Mouse (Mus musculus): ENCODE data around the gene Nfil3. TPM values are rescaled to one million over a fixed set of nuclear protein-coding genes. Genes with fewer than 3 reads are reported as not detected.

Nfil3 gene
- polyA plus RNA-seq, 1 experiment from 2014 or later, result 30.1 TPM

DNA sequence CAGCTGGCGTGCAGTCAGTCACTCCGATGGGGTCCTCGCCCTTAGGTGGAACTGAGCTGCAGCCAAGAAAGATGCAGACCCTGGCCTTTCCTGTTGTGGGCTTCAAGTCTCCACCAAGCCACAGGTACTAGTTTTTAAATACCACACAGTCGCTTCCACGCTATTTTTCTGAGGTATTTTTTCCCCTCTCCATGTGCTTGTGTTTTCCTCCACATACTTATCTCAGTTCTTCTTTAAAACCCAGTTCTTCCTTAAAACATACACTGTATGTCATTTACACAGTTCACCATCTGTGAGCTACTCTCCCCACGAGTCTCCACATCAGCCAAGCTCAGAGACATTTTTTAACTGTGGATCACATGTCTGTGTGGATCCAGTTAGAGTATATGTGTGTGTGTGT lies 10.0 kb downstream of the Nfil3 start:
- no peak overlapping the region for H3K27ac ChIP-seq
- 82% methylated on average over 6 of the region's 6 CpGs for WGBS
- peaks cover 28% of the 10 kb centered on the region for H3K36me3 ChIP-seq
- no peak overlapping the region for H3K4me3 ChIP-seq (replicated peaks)
- H3K4me1 ChIP-seq, result no peaks in the 10 kb centered on the region
- ATAC-seq (ENCODE audit: insufficient read depth, low FRiP score, low read depth), result no peak
- H3K27me3 ChIP-seq (replicated peaks), result no peaks in the 10 kb centered on the region
- no peak overlapping the region for H3K9ac ChIP-seq
- no peaks in the 10 kb centered on the region for H3K9me3 ChIP-seq
- H3K4me2 ChIP-seq, result no peak overlapping the region

- Histone ChIP-seq H3K27me3 (replicated peaks) (no peaks in the 10 kb centered on the region), H3K9ac (no peak overlapping the region), H3K4me2 (no peak overlapping the region), H3K27ac (no peak overlapping the region), H3K36me3 (peaks cover 27% of the 10 kb centered on the region), H3K4me1 (no peaks in the 10 kb centered on the region), H3K4me3 (replicated peaks) (no peak overlapping the region), H3K9me3 (no peaks in the 10 kb centered on the region)
- ATAC-seq (ENCODE audit: insufficient read depth, low FRiP score, low read depth), result no peak
- 89% methylated on average over 4 of the region's 4 CpGs for WGBS
These were observed 18.0 kb downstream of the Nfil3 start for GRCm38 (mm10) chr13:52962922-52963321.

GRCm38 (mm10) chr13:52962361-52962760 lies 18.5 kb downstream of the Nfil3 start:
- Histone ChIP-seq H3K36me3 (peaks cover 21% of the 10 kb centered on the region), H3K27ac (no peak overlapping the region), H3K27me3 (replicated peaks) (no peaks in the 10 kb centered on the region), H3K9me3 (no peaks in the 10 kb centered on the region), H3K4me1 (no peaks in the 10 kb centered on the region), H3K4me2 (no peak overlapping the region), H3K4me3 (replicated peaks) (no peak overlapping the region), H3K9ac (no peak overlapping the region)
- 85% methylated on average over 6 of the region's 6 CpGs for WGBS
- ATAC-seq (ENCODE audit: insufficient read depth, low FRiP score, low read depth), result no peak

DNA sequence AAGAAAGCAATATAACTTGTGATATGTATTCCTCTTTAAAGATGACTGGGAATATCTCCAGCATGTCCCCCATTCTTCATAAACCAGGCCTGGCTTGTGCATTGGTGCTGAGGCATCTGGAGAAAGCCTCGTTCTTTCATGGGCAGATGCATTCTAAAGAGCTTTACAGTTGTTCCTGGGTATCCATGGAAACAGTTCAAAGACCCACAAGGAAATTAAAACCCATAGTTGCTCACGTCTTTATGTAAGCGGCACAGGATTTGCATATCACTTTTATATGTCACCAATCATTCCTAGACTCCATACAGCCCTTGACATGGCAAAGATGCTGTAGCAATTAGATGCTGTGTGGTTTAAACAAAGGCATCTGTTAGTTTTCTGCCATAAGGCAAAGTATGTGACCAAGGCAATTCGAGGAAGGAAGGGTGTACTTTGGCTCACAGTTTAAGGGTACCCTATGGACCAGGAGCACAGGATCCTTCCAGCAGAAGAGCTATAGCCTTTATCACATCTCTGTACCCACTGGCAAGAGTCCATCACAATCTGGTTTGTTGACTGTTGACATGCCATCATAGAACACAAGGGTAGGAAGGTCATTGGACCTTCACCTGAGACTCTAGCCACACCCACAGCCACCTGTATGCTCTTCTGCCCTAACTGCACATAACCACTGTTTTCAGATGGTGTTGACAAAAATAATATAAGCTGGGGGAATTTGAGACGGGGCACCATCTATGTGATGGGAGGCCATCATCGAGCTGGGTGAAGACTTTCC lies 26.9 kb downstream of the Nfil3 start:
- ATAC-seq (ENCODE audit: insufficient read depth, low FRiP score, low read depth), result no peak
- Histone ChIP-seq H3K27me3 (replicated peaks) (no peaks in the 10 kb centered on the region), H3K4me2 (no peak overlapping the region), H3K9me3 (no peaks in the 10 kb centered on the region), H3K27ac (no peak overlapping the region), H3K4me1 (no peaks in the 10 kb centered on the region), H3K36me3 (no peaks in the 10 kb centered on the region), H3K9ac (no peak overlapping the region), H3K4me3 (replicated peaks) (no peak overlapping the region)
- WGBS, result 91% methylated on average over 6 of the region's 6 CpGs

DNA sequence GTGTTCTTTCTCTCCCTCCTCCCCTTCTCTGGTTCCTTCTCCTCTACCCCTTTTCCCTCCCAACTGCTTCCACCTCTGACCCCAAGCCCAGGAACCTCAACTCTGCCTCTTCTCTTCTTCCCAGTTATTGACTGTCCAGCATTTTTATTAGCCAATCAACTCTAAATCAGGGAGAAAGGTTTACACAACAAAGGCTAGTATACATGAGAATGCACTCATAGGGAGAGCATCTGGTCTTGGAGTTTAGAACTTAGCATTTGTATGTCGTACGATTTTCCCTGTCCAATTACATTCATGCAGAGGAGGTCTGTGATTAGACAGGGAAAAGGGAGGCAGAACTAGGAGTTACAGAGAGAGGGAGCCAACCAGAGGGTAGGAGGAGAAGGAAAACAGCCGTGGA lies 31.7 kb downstream of the Nfil3 start:
- ATAC-seq (ENCODE audit: insufficient read depth, low FRiP score, low read depth), result no peak
- Histone ChIP-seq H3K9me3 (no peaks in the 10 kb centered on the region), H3K36me3 (no peaks in the 10 kb centered on the region), H3K4me3 (replicated peaks) (no peak overlapping the region), H3K27ac (no peak overlapping the region), H3K27me3 (replicated peaks) (no peaks in the 10 kb centered on the region), H3K9ac (no peak overlapping the region), H3K4me1 (no peaks in the 10 kb centered on the region), H3K4me2 (no peak overlapping the region)
- 85% methylated on average over 3 of the region's 3 CpGs for WGBS

DNA sequence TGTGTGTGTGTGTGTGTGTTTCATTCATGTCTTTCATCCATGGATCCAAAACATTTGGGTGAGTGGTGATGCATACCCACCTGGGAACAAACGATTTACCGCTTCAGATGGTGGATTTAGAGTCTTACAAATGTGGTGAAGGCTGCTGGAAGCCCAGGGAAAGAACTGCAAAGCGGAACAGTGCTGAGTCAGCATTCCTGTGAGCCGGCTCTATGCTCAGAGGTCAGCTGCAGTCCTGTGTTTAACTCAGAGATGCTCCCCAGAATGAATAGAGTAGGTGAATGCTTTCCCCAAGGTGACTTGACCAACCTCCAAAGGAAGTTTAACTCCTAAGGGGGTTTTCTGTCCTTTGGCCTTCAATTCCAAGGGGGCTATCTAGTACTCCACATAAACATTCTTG lies 33.3 kb downstream of the Nfil3 start:
- H3K4me1 ChIP-seq, result no peaks in the 10 kb centered on the region
- no peaks in the 10 kb centered on the region for H3K36me3 ChIP-seq
- no peak overlapping the region for H3K27ac ChIP-seq
- no peak overlapping the region for H3K4me2 ChIP-seq
- no peaks in the 10 kb centered on the region for H3K9me3 ChIP-seq
- H3K27me3 ChIP-seq (replicated peaks), result no peaks in the 10 kb centered on the region
- no peak for ATAC-seq (ENCODE audit: insufficient read depth, low FRiP score, low read depth)
- H3K9ac ChIP-seq, result no peak overlapping the region
- no peak overlapping the region for H3K4me3 ChIP-seq (replicated peaks)
- 73% methylated on average over 4 of the region's 4 CpGs for whole genome bisulfite sequencing

DNA sequence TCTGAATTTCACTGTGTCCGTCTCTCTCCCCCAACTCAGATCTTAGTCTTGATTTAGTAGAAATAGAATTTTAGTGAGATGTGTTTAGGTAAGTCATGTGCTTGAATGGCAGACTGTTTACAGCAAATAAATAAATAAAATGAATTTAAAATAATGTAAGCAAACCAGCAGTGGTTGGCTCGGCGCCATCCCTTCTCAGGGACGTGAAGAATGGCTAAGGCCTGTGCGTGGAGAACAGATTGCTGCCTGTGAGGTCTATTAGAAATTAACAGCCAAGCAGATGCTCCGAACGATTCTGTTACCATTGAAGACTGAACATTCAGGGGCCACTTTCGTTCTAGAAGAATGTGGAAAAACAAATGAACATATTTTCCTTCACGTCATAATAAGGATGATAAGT lies 35.1 kb downstream of the Nfil3 start:
- H3K9me3 ChIP-seq, result no peaks in the 10 kb centered on the region
- no peaks in the 10 kb centered on the region for H3K4me1 ChIP-seq
- H3K4me2 ChIP-seq, result no peak overlapping the region
- H3K27me3 ChIP-seq (replicated peaks), result no peaks in the 10 kb centered on the region
- ATAC-seq (ENCODE audit: insufficient read depth, low FRiP score, low read depth), result no peak
- H3K27ac ChIP-seq, result no peak overlapping the region
- H3K36me3 ChIP-seq, result no peaks in the 10 kb centered on the region
- no peak overlapping the region for H3K4me3 ChIP-seq (replicated peaks)
- WGBS, result 45% methylated on average over 9 of the region's 9 CpGs
- no peak overlapping the region for H3K9ac ChIP-seq

DNA sequence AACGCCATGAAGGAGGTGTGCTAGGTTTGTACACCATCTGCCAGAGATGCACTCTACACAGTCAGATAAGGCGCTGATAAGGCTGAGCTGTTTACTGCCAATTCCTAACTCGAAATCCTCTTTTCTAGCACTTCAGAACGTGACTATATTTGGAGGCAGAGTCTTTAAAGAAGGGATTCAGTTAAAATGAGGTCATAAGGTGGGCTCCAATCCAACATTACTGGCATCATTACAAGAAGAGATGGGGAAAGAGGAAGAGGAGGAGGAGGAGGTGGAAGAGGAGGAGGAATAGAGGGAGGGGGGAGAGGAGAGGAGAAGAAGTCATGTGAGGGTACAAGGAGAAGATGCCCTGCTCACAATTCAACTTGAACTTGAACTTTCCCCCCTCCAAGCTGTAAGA lies 36.8 kb downstream of the Nfil3 start:
- Histone ChIP-seq H3K27ac (no peak overlapping the region), H3K4me1 (no peaks in the 10 kb centered on the region), H3K4me3 (replicated peaks) (no peak overlapping the region), H3K36me3 (no peaks in the 10 kb centered on the region), H3K9ac (no peak overlapping the region), H3K4me2 (no peak overlapping the region), H3K27me3 (replicated peaks) (no peaks in the 10 kb centered on the region), H3K9me3 (no peaks in the 10 kb centered on the region)
- no peak for ATAC-seq (ENCODE audit: insufficient read depth, low FRiP score, low read depth)
- 45% methylated on average over 4 of the region's 4 CpGs for WGBS

- no peaks in the 10 kb centered on the region for H3K27me3 ChIP-seq (replicated peaks)
- no peak overlapping the region for H3K9ac ChIP-seq
- H3K36me3 ChIP-seq, result no peaks in the 10 kb centered on the region
- WGBS, result 79% methylated on average over 1 of the region's 1 CpGs
- no peak for ATAC-seq (ENCODE audit: insufficient read depth, low FRiP score, low read depth)
- no peak overlapping the region for H3K4me3 ChIP-seq (replicated peaks)
- H3K9me3 ChIP-seq, result no peaks in the 10 kb centered on the region
- no peaks in the 10 kb centered on the region for H3K4me1 ChIP-seq
- H3K27ac ChIP-seq, result no peak overlapping the region
- no peak overlapping the region for H3K4me2 ChIP-seq
These were observed 37.9 kb downstream of the Nfil3 start for GRCm38 (mm10) chr13:52942876-52943388.

GRCm38 (mm10) chr13:52940956-52941355 lies 39.9 kb downstream of the Nfil3 start:
- Histone ChIP-seq H3K27ac (no peak overlapping the region), H3K9me3 (no peaks in the 10 kb centered on the region), H3K9ac (no peak overlapping the region), H3K4me3 (replicated peaks) (no peak overlapping the region), H3K4me2 (no peak overlapping the region), H3K36me3 (no peaks in the 10 kb centered on the region), H3K27me3 (replicated peaks) (no peaks in the 10 kb centered on the region), H3K4me1 (no peaks in the 10 kb centered on the region)
- WGBS, result 77% methylated on average over 7 of the region's 7 CpGs
- ATAC-seq (ENCODE audit: insufficient read depth, low FRiP score, low read depth), result no peak

DNA sequence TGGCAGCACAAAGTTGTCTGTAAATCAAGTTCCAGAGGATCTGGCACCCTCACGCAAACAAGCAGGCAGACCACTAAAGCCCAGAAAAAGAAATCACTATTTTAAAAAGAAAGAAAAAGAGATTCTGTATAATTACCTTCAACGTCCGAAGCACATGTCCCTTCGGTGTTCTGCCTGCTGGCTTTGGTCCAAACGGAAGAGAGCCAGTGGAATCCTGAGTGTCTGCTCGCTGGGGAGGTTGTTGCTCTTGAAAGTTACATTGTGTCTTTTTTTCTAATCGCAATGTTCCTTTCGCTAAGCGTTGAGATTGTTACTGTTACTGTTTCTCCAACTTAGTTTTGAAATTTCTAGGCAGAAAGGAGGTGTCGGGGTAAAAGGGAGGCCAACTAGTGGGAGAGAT lies 50.3 kb downstream of the Nfil3 start:
- Histone ChIP-seq H3K27me3 (replicated peaks) (no peaks in the 10 kb centered on the region), H3K4me1 (peaks cover 14% of the 10 kb centered on the region), H3K9ac (no peak overlapping the region), H3K36me3 (no peaks in the 10 kb centered on the region), H3K4me2 (no peak overlapping the region), H3K27ac (no peak overlapping the region), H3K4me3 (replicated peaks) (no peak overlapping the region), H3K9me3 (no peaks in the 10 kb centered on the region)
- WGBS, result 51% methylated on average over 10 of the region's 10 CpGs
- ATAC-seq (ENCODE audit: insufficient read depth, low FRiP score, low read depth), result no peak

DNA sequence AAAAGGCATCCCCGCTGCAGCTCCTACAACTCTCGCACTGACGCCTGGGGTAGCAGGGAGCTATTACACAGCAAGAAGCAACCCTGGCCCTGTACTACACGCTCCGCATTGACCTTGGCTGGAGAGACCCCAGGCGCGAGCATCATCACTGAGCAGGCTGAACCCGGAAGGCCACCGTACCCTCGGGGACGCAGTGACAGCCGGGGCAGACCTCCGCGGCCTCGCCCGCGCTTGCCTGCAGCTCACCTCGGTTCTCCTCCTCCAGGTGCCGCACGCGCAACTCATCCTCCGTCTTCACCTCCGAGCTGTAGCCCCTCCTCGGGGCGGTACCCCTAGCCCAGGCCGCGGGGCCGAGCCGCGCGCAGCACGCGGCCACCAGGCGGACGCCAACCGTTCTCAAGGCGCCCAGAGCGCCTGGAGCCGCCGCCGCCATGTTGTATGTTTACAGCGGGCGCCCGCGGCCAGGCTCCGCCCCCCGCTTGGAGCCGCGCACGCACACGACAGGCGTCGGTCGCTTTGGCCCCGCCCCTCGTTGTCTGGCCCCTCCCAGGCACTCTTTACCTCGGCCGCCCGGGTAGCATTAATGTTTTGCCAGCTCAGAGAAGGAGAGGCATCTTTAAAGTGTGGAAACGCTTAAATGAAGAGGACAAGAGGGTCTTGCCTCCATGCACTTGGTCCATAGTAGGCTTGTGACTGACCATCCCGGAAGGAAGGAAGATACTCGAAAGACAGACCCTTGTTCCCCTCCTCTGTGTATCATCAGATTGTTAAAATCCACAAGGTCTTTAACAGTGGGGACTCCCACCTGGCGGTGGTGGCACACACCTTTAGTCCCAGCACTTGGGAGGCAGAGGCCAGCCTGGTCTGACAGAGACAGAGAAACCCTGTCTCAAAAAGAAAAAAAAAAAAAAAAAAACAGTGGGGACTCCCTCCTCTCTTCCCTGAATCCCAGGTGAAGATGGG lies 51.4 kb downstream of the Nfil3 start, which contains the start of gene Auh:
TSS of gene Auh (minus strand) at position 473 of the 963 bp plus-strand sequence.
- H3K4me1 ChIP-seq, result peaks cover 14% of the 10 kb centered on the region
- H3K27me3 ChIP-seq (replicated peaks), result no peaks in the 10 kb centered on the region
- H3K9me3 ChIP-seq, result no peaks in the 10 kb centered on the region
- ATAC-seq (ENCODE audit: insufficient read depth, low FRiP score, low read depth), result peak; percentile 96
- H3K4me2 ChIP-seq, result peak within 1 kb of the TSS; percentile 69
- H3K4me3 ChIP-seq (replicated peaks), result peak within 1 kb of the TSS; percentile 80
- under 1% methylated on average over 63 of the region's 63 CpGs for WGBS
- H3K36me3 ChIP-seq, result no peaks in the 10 kb centered on the region
- H3K27ac ChIP-seq, result peak within 1 kb of the TSS; percentile 85
- H3K9ac ChIP-seq, result peak within 1 kb of the TSS; percentile 49
